Mouse (Mus musculus) forebrain, embryonic 15.5 days (tissue): ENCODE measurements at regions not wholly inside any gene's neighbourhood (a gene's known extent, or its start where the extent isn't known, plus 50 kb on each side); places are given as distances from the start of the nearest gene placed in this dataset.

Source experiments
- ATAC-seq: fragments of 200-750 bp; cut with Nextera tagmentation; replicated peaks from 2 replicates; pipeline ENCODE4 v1.8.0; 2017; ENCODE audit warnings: mild to moderate bottlenecking, moderate TSS enrichment, moderate library complexity
- H3K27ac ChIP-seq: fragments of 300-500 bp; sonication (generic); replicated peaks from 2 replicates; pipeline ENCODE4 v1.5.1; 2015; ENCODE audit warnings: mild to moderate bottlenecking, inconsistent platforms
- H3K27me3 ChIP-seq: fragments of 300-500 bp; sonication (generic); 2 replicates; pipeline ENCODE4 v1.6.1; 2015; ENCODE audit warnings: inconsistent platforms
- H3K36me3 ChIP-seq: fragments of 300-500 bp; sonication (generic); 2 replicates; pipeline ENCODE4 v1.6.1; 2015; ENCODE audit warnings: mild to moderate bottlenecking, inconsistent platforms
- H3K4me1 ChIP-seq: fragments of 300-500 bp; sonication (generic); 2 replicates; pipeline ENCODE4 v1.6.1; 2015; ENCODE audit warnings: inconsistent platforms
- H3K4me2 ChIP-seq: fragments of 300-500 bp; sonication (generic); replicated peaks from 2 replicates; pipeline ENCODE4 v1.6.1; 2015; ENCODE audit warnings: mild to moderate bottlenecking, inconsistent platforms
- H3K4me3 ChIP-seq: fragments of 300-500 bp; sonication (generic); 2 replicates; pipeline ENCODE4 v1.5.1; 2015; ENCODE audit warnings: mild to moderate bottlenecking, inconsistent platforms
- H3K9ac ChIP-seq: fragments of 300-500 bp; sonication (generic); replicated peaks from 2 replicates; pipeline ENCODE4 v1.6.1; 2015; ENCODE audit warnings: mild to moderate bottlenecking, inconsistent platforms
- H3K9me3 ChIP-seq: fragments of 300-500 bp; sonication (generic); 2 replicates; pipeline ENCODE4 v1.6.1; 2016; ENCODE audit warnings: inconsistent platforms
- WGBS: fragments of 180-500 bp; shearing (Covaris S2); methylation state at CpG from one replicate; pipeline ENCODE4 v1.1.7; 2015; ENCODE audit warnings: mixed read lengths; 5-methylcytosine and 5-hydroxymethylcytosine counted together

DNA sequence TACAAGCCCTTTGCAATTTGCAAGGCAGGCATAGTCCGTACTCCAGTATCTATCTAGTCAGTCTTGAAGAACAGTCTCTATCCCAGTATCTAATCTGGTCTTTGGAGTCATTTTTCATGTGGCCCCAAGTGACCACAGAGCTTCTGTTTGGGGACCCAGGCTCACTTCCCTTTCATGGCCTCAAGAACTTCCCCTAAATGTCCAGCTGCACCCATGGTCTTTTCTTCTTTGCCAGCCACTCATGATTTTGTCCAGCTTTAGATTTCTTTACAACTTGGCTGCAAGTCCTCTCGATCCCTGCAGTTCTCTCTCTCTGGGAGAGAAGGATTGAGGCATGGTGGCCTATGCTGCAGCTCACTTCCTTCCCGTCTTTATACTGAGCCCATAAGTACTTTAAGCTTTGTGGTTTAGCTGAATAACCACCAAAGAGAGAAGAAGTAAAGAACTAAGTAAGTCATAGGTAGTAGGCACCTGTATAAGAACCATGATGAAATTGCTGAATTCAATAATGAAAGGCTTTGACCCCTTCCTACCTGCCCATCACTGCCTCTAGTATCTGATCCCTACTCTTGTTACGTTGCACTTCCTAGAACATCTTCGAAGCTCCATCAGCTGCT lies 62.1 kb upstream of the Cited2 start:
- no peak overlapping the region for H3K27ac ChIP-seq
- no peak for ATAC-seq
- H3K27me3 ChIP-seq = no peaks in the 10 kb centered on the region
- WGBS = 92% methylated on average over 5 of the region's 5 CpGs
- peaks cover 2% of the 10 kb centered on the region; the same call in 1 of the 2 replicates for H3K4me1 ChIP-seq
- H3K4me2 ChIP-seq = no peak overlapping the region
- no peaks in the 10 kb centered on the region for H3K36me3 ChIP-seq
- no peak overlapping the region for H3K9ac ChIP-seq
- H3K9me3 ChIP-seq = no peaks in the 10 kb centered on the region
- no peak overlapping the region for H3K4me3 ChIP-seq

DNA sequence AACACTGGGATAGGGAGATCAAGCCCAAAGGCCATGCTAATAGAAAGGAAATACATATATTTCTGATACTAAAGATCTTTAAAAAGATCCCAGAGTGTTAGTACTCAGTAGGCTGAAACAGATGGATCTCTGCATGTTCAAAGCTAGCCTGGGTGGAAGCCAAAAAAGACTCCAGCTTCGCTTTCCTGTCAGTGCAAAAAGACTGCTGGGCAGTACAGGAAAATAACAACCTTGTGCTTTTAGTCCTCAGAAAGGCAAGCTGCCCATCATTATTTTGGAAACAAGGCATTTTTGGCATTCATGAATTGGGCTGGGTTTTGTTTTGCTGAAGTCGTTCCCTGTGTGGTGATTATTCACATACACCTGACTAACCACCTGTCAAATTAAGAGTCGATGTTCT lies 56.9 kb upstream of the Cited2 start:
- Histone ChIP-seq H3K36me3 (no peaks in the 10 kb centered on the region), H3K27ac (no peak overlapping the region), H3K27me3 (no peaks in the 10 kb centered on the region), H3K9me3 (no peaks in the 10 kb centered on the region), H3K4me1 (no peaks in the 10 kb centered on the region), H3K4me2 (no peak overlapping the region), H3K9ac (no peak overlapping the region), H3K4me3 (no peak overlapping the region)
- WGBS = 62% methylated on average over 3 of the region's 3 CpGs
- no peak for ATAC-seq

DNA sequence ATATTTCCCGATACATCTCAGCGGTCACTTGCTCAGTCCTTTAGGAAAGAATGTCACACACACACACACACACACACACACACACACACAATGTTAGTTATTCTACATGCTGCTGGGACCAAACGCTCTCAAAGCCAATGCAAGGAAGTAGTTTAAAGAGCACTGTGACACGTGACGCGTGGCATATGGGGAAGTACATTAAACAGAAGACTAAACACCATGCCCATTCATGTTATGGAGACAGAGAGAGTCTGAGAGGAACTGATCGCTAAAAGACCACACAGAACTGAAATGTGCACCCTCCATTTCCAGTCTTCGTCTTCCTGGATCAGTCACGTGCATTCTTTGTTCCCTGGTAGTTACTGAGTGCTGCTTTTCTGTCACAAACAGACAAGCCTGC lies 53.6 kb upstream of the Cited2 start:
- H3K4me1 ChIP-seq = no peaks in the 10 kb centered on the region
- H3K4me3 ChIP-seq = no peak overlapping the region
- no peak for ATAC-seq
- 93% methylated on average over 9 of the region's 9 CpGs for WGBS
- H3K4me2 ChIP-seq = no peak overlapping the region
- H3K27ac ChIP-seq = no peak overlapping the region
- H3K9ac ChIP-seq = no peak overlapping the region
- no peaks in the 10 kb centered on the region for H3K36me3 ChIP-seq
- H3K27me3 ChIP-seq = no peaks in the 10 kb centered on the region
- H3K9me3 ChIP-seq = no peaks in the 10 kb centered on the region
